Mouse (Mus musculus) CH12.LX (cell line): ENCODE data around the gene Myl9.

Source experiments
- POLR2A ChIP-seq: IDR thresholded peaks from 2 replicates; pipeline ENCODE4 v1.6.1; 2011; ENCODE audit warnings: low read depth, mild to moderate bottlenecking, improper control_type of control experiment, low read length
- ZC3H11A ChIP-seq: IDR thresholded peaks from 2 replicates; pipeline ENCODE4 v1.6.1; 2012; ENCODE audit warnings: low read depth, mild to moderate bottlenecking, inconsistent platforms, low read length, improper control_type of control experiment

DNA sequence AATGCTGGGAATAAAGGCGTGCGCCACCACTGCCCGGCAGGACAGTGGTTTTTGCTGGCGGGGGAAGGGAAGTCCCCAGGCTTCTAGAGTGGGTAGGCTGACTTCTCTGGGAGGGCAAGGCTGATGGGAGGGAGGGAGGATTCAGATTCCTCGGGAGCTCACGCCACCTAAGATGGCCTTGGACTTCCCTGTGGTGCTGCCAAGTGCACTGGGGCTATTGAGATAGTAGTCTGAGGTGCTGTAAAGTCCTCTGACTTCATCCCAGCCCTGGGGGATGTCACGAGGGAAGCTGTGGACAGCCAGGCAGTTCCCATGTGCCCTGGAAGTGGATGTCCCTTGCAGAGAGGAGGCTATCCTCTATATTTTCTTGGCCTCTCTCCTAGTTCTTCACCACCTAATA, 37.2 kb upstream of the Myl9 start:
- TF ChIP-seq POLR2A (no peak), ZC3H11A (no peak)
